Mouse (Mus musculus) liver, postnatal 0 days (tissue): ENCODE results near the gene Gpc6. TPM values are rescaled to one million over a fixed set of nuclear protein-coding genes. Genes with fewer than 3 reads are reported as not detected.

Source experiments
- ATAC-seq: fragments of 200-750 bp; cut with Nextera tagmentation; 2 replicates; pipeline ENCODE4 v1.8.0; 2017; ENCODE audit warnings: mild to moderate bottlenecking, moderate library complexity
- DNase-seq: peaks from one replicate; pipeline ENCODE4 v3.0.0-alpha.2; 2016
- H3K27ac ChIP-seq: fragments of 300-500 bp; sonication (generic); 2 replicates; pipeline ENCODE4 v1.5.1; 2014; ENCODE audit warnings: antibody characterized with exemption, moderate library complexity, mild to moderate bottlenecking, low read depth
- H3K27me3 ChIP-seq: fragments of 300-500 bp; sonication (generic); 2 replicates; pipeline ENCODE4 v1.6.1; 2014; ENCODE audit warnings: low read length, control low read depth, mixed read lengths; ENCODE audit not compliant: insufficient read depth
- H3K36me3 ChIP-seq: fragments of 300-500 bp; sonication (generic); replicated peaks from 2 replicates; pipeline ENCODE4 v1.6.1; 2014; ENCODE audit warnings: mild to moderate bottlenecking, control low read depth, low read length, moderate library complexity, mixed read lengths; ENCODE audit not compliant: insufficient read depth
- H3K4me1 ChIP-seq: fragments of 300-500 bp; sonication (generic); 2 replicates; pipeline ENCODE4 v1.6.1; 2014; ENCODE audit warnings: antibody characterized with exemption, mild to moderate bottlenecking, control low read depth; ENCODE audit not compliant: insufficient read depth
- H3K4me2 ChIP-seq: fragments of 300-500 bp; sonication (generic); 2 replicates; pipeline ENCODE4 v1.6.1; 2014; ENCODE audit warnings: low read depth, mild to moderate bottlenecking, low read length, moderate library complexity, mixed read lengths
- H3K4me3 ChIP-seq: fragments of 300-500 bp; sonication (generic); 2 replicates; pipeline ENCODE4 v1.5.1; 2014; ENCODE audit warnings: low read depth, low read length
- H3K9ac ChIP-seq: fragments of 300-500 bp; sonication (generic); replicated peaks from 2 replicates; pipeline ENCODE4 v1.6.1; 2014; ENCODE audit warnings: mild to moderate bottlenecking, moderate library complexity
- H3K9me3 ChIP-seq: fragments of 300-500 bp; sonication (generic); 2 replicates; pipeline ENCODE4 v1.6.1; 2016; ENCODE audit warnings: mild to moderate bottlenecking, control low read depth, low read length, mixed read lengths
- CTCF ChIP-seq: sonication (generic); IDR thresholded peaks from 2 replicates; pipeline ENCODE4 v1.5.1; 2016; ENCODE audit warnings: antibody characterized with exemption, low read depth
- EP300 ChIP-seq: IDR thresholded peaks from 2 replicates; pipeline ENCODE4 v1.6.1; 2016; ENCODE audit warnings: antibody characterized with exemption, low read depth, mild to moderate bottlenecking
- WGBS: fragments of 180-500 bp; shearing (Covaris S2); extraction: QIAGEN DNeasy Blood & Tissue Kit; methylation state at CpG from one replicate; pipeline ENCODE4 v1.1.7; 2014; ENCODE audit not compliant: insufficient replicate concordance; 5-methylcytosine and 5-hydroxymethylcytosine counted together
- polyA plus RNA-seq: library from polyadenylated mRNA; unstranded; fragments of >200 nt; fragmentation: Nextera tagmentation; extraction: Ambion mirVana; gene quantifications from 2 replicates; pipeline ENCODE4 v1.2.1, GENCODE M21; 2015

The Gpc6 gene
- polyA plus RNA-seq, 1 experiment from 2014 or later = 4.8 TPM

DNA sequence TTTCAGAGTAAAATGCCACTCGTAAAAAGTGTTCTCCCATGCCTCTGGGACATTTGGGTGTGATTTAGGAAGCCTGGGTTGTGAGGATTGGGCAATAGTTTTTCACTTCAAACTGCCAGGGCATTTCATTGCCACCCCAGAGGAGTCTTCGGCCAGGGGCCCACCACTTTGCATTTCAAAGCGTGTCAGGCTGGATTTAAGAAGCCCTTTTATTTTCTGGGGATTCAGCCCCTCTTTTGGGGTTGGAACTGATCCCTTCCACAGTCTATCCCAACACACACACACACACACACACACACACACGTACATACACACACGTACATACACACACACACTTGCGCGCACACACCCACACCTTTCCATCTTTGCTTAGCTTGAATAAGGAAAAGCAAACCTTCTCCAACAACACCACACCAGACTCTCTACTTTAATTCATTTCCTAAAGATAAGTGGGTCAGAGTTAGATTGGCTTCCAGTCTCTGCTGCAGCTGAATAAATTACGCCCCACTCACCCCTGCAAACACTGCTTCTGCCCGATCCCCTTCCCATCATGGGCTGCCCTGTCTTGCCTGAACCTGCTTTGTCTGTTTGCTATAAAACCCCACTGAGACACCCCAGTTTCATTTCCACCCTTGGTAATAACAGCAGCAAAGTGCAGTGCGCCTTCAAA lies 969.9 kb downstream of the Gpc6 start:
- ATAC-seq = no peak
- H3K4me1 ChIP-seq = no peaks in the 10 kb centered on the region
- H3K4me3 ChIP-seq = no peak overlapping the region
- H3K36me3 ChIP-seq = no peaks in the 10 kb centered on the region
- DNase-seq = no peak
- H3K9ac ChIP-seq = no peak overlapping the region
- no peaks in the 10 kb centered on the region for H3K27me3 ChIP-seq
- TF ChIP-seq EP300 = no peak
- TF ChIP-seq CTCF = no peak
- WGBS = 83% methylated on average over 10 of the region's 10 CpGs
- no peaks in the 10 kb centered on the region for H3K9me3 ChIP-seq
- no peak overlapping the region for H3K27ac ChIP-seq
- H3K4me2 ChIP-seq = no peak overlapping the region

DNA sequence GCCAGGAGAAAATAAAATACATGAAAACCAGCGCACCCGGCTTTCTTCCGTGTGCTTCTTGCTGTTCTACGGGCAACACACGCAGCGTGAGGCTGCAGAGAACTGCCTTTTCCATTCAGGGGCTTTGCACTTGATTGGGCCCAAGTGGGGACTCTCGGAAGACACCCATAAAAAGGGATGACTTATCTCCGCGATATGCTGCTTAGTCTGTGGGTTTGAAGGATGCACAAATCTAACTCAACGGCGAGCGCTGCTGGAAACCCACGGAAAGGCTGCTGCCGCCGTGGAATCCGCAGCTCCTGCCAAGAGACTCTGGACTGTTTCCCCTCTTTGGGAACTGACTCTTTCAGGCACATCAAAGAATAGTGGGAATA lies 970.4 kb downstream of the Gpc6 start:
- no peak for ATAC-seq
- Histone ChIP-seq H3K4me2 (no peak overlapping the region), H3K27me3 (no peaks in the 10 kb centered on the region), H3K9me3 (no peaks in the 10 kb centered on the region), H3K4me3 (no peak overlapping the region), H3K27ac (no peak overlapping the region), H3K4me1 (no peaks in the 10 kb centered on the region), H3K9ac (no peak overlapping the region), H3K36me3 (no peaks in the 10 kb centered on the region)
- no peak for TF ChIP-seq EP300
- no peak for TF ChIP-seq CTCF
- 81% methylated on average over 16 of the region's 16 CpGs for WGBS
- DNase-seq = no peak

DNA sequence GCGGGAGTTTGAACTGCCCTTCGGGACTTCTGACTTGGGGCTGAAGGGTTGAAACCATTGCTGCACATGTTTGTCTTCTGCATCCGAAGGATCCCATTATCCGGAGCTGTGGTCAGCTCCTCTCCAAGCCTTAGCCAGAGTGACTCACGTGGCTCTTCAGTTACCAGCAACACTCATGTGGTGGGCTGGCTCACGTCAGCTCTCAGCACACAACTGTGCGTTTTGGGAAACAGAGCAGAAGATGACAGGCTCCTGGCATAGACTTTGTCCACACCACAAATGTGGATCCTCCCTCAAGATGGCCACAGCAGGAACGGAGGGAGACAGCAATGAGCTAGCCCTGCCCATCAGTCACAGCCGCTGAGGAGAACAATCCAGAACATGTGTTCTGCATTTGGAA lies 979.2 kb downstream of the Gpc6 start:
- DNase-seq (no peak), ATAC-seq (no peak)
- no peaks in the 10 kb centered on the region for H3K36me3 ChIP-seq
- H3K27ac ChIP-seq = no peak overlapping the region
- H3K4me1 ChIP-seq = no peaks in the 10 kb centered on the region
- no peak overlapping the region for H3K4me3 ChIP-seq
- 81% methylated on average over 9 of the region's 9 CpGs for WGBS
- no peak overlapping the region for H3K4me2 ChIP-seq
- no peaks in the 10 kb centered on the region for H3K27me3 ChIP-seq
- H3K9ac ChIP-seq = no peak overlapping the region
- H3K9me3 ChIP-seq = no peaks in the 10 kb centered on the region
- TF ChIP-seq CTCF (no peak), EP300 (no peak)

DNA sequence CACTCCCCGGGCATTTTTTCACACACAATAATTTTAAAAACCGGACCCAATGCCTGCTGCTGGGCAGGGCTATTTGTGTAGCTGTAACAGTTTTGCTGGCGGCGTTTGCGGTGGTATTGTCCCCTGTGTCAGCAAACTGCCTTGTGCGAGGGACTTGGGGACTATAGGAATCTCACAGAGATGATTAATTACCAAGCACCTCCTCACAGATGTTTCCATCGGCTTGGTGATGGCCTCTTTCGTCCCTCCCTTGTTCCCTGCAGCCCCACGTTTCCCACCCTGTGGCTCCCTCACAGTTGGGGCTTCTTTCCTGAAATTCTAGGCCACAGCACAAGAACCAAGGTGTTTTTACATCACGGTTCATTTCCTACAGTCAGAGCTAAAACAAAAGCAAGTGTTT lies 980.6 kb downstream of the Gpc6 start:
- no peak overlapping the region for H3K4me2 ChIP-seq
- no peaks in the 10 kb centered on the region for H3K27me3 ChIP-seq
- no peak overlapping the region for H3K9ac ChIP-seq
- H3K4me1 ChIP-seq = no peaks in the 10 kb centered on the region
- no peaks in the 10 kb centered on the region for H3K36me3 ChIP-seq
- 66% methylated on average over 10 of the region's 10 CpGs for WGBS
- H3K4me3 ChIP-seq = no peak overlapping the region
- no peak for TF ChIP-seq CTCF
- TF ChIP-seq EP300 = no peak
- no peak for ATAC-seq
- H3K27ac ChIP-seq = no peak overlapping the region
- no peak for DNase-seq
- H3K9me3 ChIP-seq = no peaks in the 10 kb centered on the region

DNA sequence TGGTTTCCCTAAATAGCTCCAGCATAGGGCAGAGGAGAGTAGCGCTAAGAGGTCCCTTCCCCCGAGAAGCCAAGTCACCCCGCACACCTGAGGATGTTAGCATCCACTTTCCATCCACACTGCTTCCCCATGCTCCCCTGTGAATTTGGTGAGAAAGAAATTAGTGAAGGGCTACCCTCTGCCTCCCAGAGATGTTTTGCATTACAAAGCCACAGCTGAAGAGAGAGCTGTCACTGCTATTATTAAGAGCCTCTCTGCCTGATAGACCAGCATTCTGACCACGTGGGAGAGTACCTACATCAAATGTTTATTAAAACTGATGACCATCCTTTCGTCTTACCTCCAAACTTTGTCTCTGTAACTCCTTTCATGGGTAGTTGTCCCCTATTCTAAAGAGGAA lies 981.2 kb downstream of the Gpc6 start:
- Histone ChIP-seq H3K4me1 (no peaks in the 10 kb centered on the region), H3K4me3 (no peak overlapping the region), H3K27me3 (no peaks in the 10 kb centered on the region), H3K36me3 (no peaks in the 10 kb centered on the region), H3K9me3 (no peaks in the 10 kb centered on the region), H3K4me2 (no peak overlapping the region), H3K27ac (no peak overlapping the region), H3K9ac (no peak overlapping the region)
- 73% methylated on average over 5 of the region's 5 CpGs for WGBS
- ATAC-seq (no peak), DNase-seq (no peak)
- TF ChIP-seq EP300 = no peak
- no peak for TF ChIP-seq CTCF

- no peaks in the 10 kb centered on the region for H3K4me1 ChIP-seq
- no peak overlapping the region for H3K9ac ChIP-seq
- H3K9me3 ChIP-seq = no peaks in the 10 kb centered on the region
- no peak overlapping the region for H3K4me3 ChIP-seq
- 53% methylated on average over 8 of the region's 8 CpGs for WGBS
- no peaks in the 10 kb centered on the region for H3K36me3 ChIP-seq
- no peak overlapping the region for H3K4me2 ChIP-seq
- no peaks in the 10 kb centered on the region for H3K27me3 ChIP-seq
- ATAC-seq (no peak), DNase-seq (no peak)
- H3K27ac ChIP-seq = no peak overlapping the region
- no peak for TF ChIP-seq EP300
- TF ChIP-seq CTCF = no peak
These were observed 983.3 kb downstream of the Gpc6 start for GRCm38 (mm10) chr14:117908231-117908920.
